Mouse (Mus musculus) mouse embryonic stem cell (cell line): ENCODE measurements around the gene Slc2a10.

Experiments
- in situ Hi-C, 2 experiments: fragments of 300-500 bp; cut with MboI; formaldehyde crosslinking; loops; 1 replicate in 1 of 2; 3 replicates in 1 of 2; pipeline ENCODE4 v1.14.3; 2019 to 2020; ENCODE audit warnings: low sequenced_read_pairs in 2 of 2, low pct_unique_long_range_greater_than_20kb in 1 of 2, mixed read lengths in 1 of 2; ENCODE audit not compliant: unreplicated experiment in 1 of 2

Slc2a10 gene

GRCm38 (mm10) chr2:165503259-165504203 lies at the start of gene Slc2a10:
Gene Slc2a10 (plus strand): TSS chr2:165503787.
- in situ Hi-C loops: no loop called here

DNA sequence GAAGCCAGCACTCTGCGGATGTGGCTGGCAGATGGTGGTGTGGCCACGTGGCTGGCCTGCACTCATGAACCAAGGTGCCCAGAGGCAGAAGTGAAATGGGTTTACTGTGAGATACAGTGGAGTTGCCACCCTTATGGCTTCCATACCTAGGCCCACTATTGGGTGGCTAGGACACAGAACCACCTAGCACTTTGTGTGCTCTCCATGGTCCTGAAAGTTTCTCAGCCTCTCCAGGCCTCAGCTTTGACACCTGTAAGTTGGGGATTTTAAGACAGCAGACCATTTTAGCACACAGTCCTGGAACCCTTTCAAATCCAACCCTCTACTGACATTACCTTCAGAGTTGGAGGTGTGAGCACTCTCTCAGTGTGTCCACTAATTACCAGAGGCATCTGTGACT lies 46.9 kb upstream of the Slc2a10 start:
- in situ Hi-C loops: no loop called here

DNA sequence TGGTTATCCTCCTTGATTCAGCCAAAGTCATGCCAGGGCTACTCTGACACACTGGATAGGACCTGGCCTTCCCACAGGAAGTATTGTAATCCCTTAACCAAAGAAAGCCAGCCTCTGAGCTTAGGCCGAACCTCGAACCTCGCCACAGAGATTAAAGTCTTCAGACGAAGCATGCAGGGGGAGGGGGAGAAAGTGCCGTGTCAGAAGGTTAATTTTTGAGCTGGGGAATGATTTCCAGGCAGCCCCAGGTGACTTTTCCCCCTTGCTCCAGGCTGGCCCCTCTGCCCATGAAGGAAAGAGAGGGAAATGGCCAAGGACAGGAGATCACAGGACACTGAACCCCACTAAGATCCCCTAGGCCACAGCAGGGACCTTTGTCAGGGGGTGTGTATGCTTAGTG lies 45.4 kb upstream of the Slc2a10 start:
- in situ Hi-C loops: no loop called here

DNA sequence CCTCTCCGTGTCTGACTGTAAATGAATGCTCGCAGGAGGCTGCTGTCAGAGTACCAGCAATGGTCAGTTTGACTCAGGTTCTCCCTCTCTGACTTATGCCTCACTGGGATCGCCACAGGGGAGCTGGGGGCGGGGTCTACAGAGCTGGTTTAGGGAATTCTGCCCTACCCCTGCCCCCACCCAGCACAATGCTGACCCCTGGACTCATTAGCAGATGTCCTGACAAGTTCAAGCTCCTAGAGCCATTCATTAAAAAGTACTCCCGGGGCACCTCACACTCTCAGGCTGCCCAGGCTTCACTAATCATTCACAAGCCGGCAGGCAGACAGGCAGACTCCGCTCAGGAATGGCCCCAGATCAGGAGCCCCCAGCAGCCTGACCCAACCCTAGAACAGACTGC lies 43.9 kb upstream of the Slc2a10 start:
- in situ Hi-C loops: no loop called here

DNA sequence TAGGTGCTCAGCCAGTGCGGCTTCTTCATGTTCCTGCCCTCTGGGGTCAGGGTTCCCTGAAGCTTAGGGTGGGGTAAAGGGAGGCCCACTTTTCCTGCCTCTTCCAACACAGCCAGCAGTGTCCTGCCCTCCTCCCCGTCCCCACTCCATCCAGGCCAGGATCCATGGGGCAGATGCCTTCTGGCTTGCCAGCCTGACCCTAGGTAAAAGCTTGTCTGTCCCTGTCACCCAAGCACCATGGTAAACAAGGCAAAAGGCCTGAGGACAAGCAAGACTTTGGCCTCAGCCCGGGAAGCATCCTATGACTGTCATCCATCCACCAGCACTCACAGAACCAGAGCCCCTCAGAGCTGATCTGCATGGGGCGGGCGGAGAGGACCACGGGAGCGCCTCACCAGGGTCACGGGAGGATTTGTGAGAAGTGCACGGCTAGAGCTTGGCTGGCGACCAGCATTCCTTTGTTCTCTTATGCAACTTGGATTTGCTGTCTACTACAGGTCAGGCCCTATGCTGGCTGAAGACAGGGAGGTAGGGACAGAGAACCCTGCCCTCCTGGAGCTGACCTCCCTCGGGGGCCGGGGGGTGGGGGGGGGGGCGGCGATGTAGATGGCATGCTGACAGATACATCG lies 35.6 kb upstream of the Slc2a10 start:
- in situ Hi-C loops: no loop called here

DNA sequence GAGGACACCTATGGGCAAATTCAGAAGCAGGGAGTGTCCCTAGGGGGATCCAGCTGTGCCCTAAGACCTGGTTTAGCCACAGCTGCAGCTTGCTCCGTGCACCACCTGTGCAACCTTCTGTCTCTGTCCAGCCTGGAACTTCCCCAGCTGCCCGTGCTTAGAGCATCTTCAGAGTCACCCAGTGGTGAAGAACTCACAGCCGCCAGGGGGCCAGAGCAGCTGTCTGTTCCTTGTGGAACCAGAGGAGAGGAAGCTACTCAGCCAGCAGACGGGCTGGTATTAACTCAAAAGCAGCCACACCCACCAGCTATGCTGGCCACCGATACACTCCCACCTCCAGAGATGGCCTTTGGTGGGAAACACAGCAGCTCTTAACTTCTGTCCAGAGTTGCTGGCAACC lies 33.4 kb upstream of the Slc2a10 start:
- in situ Hi-C loops: no loop called here

GRCm38 (mm10) chr2:165471943-165472342 lies 31.6 kb upstream of the Slc2a10 start:
- in situ Hi-C loops: no loop called here

DNA sequence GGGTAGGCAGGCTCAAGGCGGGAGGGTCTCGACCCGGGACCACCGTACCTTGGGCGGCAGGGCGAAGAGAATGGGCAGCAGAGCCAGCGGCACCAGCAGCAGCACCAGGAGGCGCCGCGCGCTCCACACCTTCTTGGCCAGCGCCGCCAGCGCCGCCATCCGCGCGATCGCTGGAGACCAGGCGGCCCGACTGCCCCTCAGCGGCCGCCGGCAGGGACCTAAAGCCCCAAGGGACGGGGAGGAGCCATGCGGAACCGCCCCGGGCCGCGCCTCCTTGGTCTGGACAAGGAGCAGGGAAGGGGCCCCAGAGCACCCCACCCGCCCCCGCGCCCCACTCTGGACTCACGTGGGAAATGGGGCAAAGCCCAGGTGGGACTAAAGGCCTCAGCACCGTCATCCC lies 30.6 kb upstream of the Slc2a10 start, which contains the start of gene Slc13a3:
Gene Slc13a3 (minus strand): TSS at position 228 of the 400 bp plus-strand sequence.
- in situ Hi-C loops: no loop called here

DNA sequence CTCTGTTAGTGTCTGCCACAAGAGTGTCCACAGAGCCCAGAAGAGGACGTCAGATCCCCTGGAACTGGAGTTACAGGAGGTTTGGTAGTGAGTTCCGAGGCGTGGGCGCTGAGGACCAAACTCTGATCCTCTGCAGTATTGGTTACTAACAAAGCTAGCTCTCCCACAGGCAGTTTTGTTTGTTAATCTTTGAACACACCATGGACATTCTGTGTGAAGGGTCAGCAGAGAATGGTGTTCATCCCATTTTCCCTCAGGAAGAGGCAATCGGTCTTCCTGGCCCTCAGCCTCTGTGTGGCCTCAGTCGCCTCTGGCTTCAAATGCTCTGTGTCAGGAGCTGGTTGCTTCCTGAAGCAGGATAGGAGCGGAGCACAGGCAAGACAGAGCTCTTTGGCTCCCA lies 28.2 kb upstream of the Slc2a10 start:
- in situ Hi-C loops: no loop called here

DNA sequence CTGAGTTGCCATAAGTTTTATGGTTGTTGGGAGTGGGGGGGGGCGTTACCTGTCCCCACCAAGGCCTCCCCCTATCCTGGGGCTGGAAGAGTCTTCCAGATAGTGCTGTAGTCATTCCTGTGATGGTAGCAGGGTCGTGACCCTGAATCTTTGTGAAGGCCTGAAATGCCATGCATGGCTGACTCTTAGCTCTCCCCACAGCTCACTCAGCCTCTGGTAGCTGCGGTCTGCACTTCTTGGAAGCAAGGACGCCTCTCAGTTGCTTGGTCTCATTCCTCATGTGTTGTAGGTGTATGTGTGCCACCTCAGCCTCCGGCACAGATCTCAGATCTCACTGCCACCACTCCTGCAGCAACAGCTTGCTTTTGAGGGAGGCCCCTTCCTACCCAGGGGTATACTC lies 27.7 kb upstream of the Slc2a10 start:
- in situ Hi-C loops: no loop called here

DNA sequence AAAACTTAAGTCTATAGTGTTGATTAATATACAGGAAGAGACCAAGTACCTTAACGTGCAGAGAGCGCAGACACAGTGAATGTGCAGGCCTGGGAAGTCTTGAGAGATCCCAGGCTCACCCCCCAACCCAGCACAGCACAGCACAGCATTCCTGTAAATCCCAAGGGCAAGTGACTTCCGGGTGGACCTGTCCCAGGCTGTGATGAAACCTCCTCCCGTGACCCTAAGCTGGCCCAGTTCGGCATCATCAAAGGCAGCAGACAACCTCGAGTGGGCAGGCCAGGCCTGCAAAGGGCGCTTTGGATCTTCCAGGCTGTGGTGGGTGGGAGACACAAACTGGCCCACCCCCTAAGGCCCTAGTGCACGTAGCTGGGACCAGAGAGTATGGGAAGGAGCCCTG lies 21.6 kb upstream of the Slc2a10 start:
- in situ Hi-C loops: no loop called here

GRCm38 (mm10) chr2:165484152-165484551 lies 19.4 kb upstream of the Slc2a10 start:
- in situ Hi-C loops: no loop called here

- in situ Hi-C loops: no loop called here
Measured at GRCm38 (mm10) chr2:165485826-165486225, 17.8 kb upstream of the Slc2a10 start.

DNA sequence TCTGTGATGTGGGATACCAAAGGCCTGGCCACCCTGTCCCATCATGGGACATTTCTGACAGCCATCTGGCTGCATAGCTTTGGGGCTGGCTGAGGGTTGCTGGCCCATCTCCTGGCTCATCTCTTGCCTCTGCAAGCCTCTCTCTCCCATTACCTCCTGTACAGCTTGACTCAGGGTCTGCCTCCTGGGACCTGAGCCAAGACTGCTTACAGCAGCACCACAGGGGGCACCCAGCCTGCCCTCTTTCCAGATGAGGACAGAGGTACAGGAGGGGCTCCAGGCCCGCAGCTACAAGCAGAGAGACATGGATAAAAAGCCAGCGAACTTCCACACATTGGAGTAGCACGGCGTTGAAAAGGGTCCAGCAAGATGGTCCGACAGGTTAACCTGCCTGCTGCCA lies 17.2 kb upstream of the Slc2a10 start:
- in situ Hi-C loops: no loop called here

GRCm38 (mm10) chr2:165486881-165487535 lies 16.6 kb upstream of the Slc2a10 start:
- in situ Hi-C loops: no loop called here

- in situ Hi-C loops: no loop called here
Measured at GRCm38 (mm10) chr2:165492648-165493553, 10.7 kb upstream of the Slc2a10 start, which contains the start of gene Trp53rka. Gene Trp53rka (minus strand): TSS chr2:165493324.

- in situ Hi-C loops: no loop called here
Measured at GRCm38 (mm10) chr2:165493587-165494210, 9.9 kb upstream of the Slc2a10 start.

DNA sequence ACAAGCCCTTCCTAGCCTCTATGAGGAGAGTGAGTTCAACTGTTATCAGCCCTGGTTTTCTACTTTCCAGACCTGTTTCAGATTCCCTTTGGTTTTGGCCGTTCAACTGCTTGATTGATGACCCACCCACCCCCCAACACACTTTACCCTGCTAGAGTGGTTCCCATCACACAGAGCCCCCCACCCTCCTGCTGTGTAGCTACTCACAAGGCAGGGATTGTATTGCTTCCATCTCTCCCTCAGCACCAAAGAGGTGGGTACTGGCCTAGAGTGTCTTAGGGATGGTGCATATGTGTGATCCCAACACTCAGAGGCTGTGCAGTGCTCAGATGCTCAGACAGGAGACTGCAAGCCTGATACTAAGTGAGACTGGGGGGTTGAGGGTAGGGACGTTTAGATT lies 9.1 kb upstream of the Slc2a10 start:
- in situ Hi-C loops: no loop called here
